Mouse (Mus musculus): Measurements from ENCODE around the gene Sdcbp2. TPM values are rescaled to one million over a fixed set of nuclear protein-coding genes. Genes with fewer than 3 reads are reported as not detected.

The Sdcbp2 gene
- polyA plus RNA-seq, 1 experiment = 2.3 TPM

GRCm38 (mm10) chr2:151533632-151534031, 38.8 kb upstream of the Sdcbp2 start:
- no peaks in the 10 kb centered on the region for H3K36me3 ChIP-seq (ENCODE audit: control insufficient read depth, insufficient read depth, low read length)
- H3K27me3 ChIP-seq (ENCODE audit: control insufficient read depth, insufficient read depth, low read length) = no peaks in the 10 kb centered on the region
- no peak overlapping the region for H3K4me3 ChIP-seq (ENCODE audit: extremely low read depth, insufficient read depth, insufficient read length)
- H3K4me1 ChIP-seq (ENCODE audit: control insufficient read depth, insufficient read depth, insufficient read length) = no peaks in the 10 kb centered on the region; the same call in 1 of the 2 replicates
- H3K27ac ChIP-seq (ENCODE audit: insufficient read depth, low read length) = no peak overlapping the region
- 35% methylated on average over 6 of the region's 6 CpGs for WGBS
- TF ChIP-seq POLR2A (IDR thresholded peaks at IDR 0.05; ENCODE audit: low read depth, low read length) = no peak
- no peak for TF ChIP-seq CTCF (IDR thresholded peaks at IDR 0.05; ENCODE audit: extremely low read depth, insufficient read depth, insufficient read length, insufficient replicate concordance)
- no peak for DNase-seq (ENCODE audit: low read depth in 1 of 2, low spot score in 2 of 2)

- 5% methylated on average over 1 of the region's 1 CpGs for WGBS
- TF ChIP-seq CTCF (IDR thresholded peaks at IDR 0.05; ENCODE audit: extremely low read depth, insufficient read depth, insufficient read length, insufficient replicate concordance) (no peak), POLR2A (IDR thresholded peaks at IDR 0.05; ENCODE audit: low read depth, low read length) (no peak)
- no peaks in the 10 kb centered on the region for H3K27me3 ChIP-seq (ENCODE audit: control insufficient read depth, insufficient read depth, low read length)
- no peak for DNase-seq (ENCODE audit: low read depth in 1 of 2, low spot score in 2 of 2)
- no peaks in the 10 kb centered on the region for H3K36me3 ChIP-seq (ENCODE audit: control insufficient read depth, insufficient read depth, low read length)
- no peak overlapping the region for H3K4me3 ChIP-seq (ENCODE audit: extremely low read depth, insufficient read depth, insufficient read length)
- no peaks in the 10 kb centered on the region; the same call in 1 of the 2 replicates for H3K4me1 ChIP-seq (ENCODE audit: control insufficient read depth, insufficient read depth, insufficient read length)
- peak overlapping the region; percentile 2; the same call in 1 of the 2 replicates for H3K27ac ChIP-seq (ENCODE audit: insufficient read depth, low read length)
These were observed 36.3 kb upstream of the Sdcbp2 start for GRCm38 (mm10) chr2:151535961-151536617.

GRCm38 (mm10) chr2:151536618-151536974, 35.8 kb upstream of the Sdcbp2 start:
- Histone ChIP-seq H3K36me3 (ENCODE audit: control insufficient read depth, insufficient read depth, low read length) (no peaks in the 10 kb centered on the region), H3K4me3 (ENCODE audit: extremely low read depth, insufficient read depth, insufficient read length) (no peak overlapping the region), H3K27ac (ENCODE audit: insufficient read depth, low read length) (0 out of 2 replicates have a peak overlapping the region, but pooled peaks have one; percentile 2), H3K27me3 (ENCODE audit: control insufficient read depth, insufficient read depth, low read length) (no peaks in the 10 kb centered on the region), H3K4me1 (ENCODE audit: control insufficient read depth, insufficient read depth, insufficient read length) (no peaks in the 10 kb centered on the region; the same call in 1 of the 2 replicates)
- WGBS = 22% methylated on average over 5 of the region's 5 CpGs
- peak in 1 of 2 experiments; percentile 12 for DNase-seq (ENCODE audit: low read depth in 1 of 2, low spot score in 2 of 2)
- TF ChIP-seq POLR2A (IDR thresholded peaks at IDR 0.05; ENCODE audit: low read depth, low read length) = no peak

DNA sequence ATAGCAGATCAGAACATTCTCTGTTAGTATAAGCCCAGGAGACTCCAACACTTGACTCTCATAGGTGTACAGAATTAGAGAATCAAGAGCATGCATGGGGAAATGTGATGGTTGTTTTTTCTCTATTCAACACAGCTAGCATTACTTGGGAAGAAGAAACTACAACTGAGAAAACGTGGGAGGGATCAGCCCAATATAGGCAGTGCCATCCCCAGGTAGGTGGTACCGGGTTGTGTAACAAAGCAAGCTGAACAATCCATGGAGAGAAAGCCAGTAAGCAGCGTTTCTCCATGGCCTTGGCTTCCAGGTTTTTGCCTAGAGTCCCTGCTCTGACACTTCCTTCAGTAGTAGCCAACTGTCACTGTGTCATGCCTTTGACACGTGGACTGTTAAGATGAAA, 33.8 kb upstream of the Sdcbp2 start:
- no peaks in the 10 kb centered on the region for H3K27me3 ChIP-seq (ENCODE audit: control insufficient read depth, insufficient read depth, low read length)
- no peaks in the 10 kb centered on the region for H3K36me3 ChIP-seq (ENCODE audit: control insufficient read depth, insufficient read depth, low read length)
- H3K27ac ChIP-seq (ENCODE audit: insufficient read depth, low read length) = no peak overlapping the region
- 74% methylated on average over 4 of the region's 4 CpGs for WGBS
- TF ChIP-seq POLR2A (IDR thresholded peaks at IDR 0.05; ENCODE audit: low read depth, low read length) = no peak
- TF ChIP-seq CTCF (IDR thresholded peaks at IDR 0.05; ENCODE audit: extremely low read depth, insufficient read depth, insufficient read length, insufficient replicate concordance) = no peak
- DNase-seq (ENCODE audit: low read depth in 1 of 2, low spot score in 2 of 2) = no peak
- H3K4me3 ChIP-seq (ENCODE audit: extremely low read depth, insufficient read depth, insufficient read length) = no peak overlapping the region
- peaks cover 6% of the 10 kb centered on the region; the same call in 1 of the 2 replicates for H3K4me1 ChIP-seq (ENCODE audit: control insufficient read depth, insufficient read depth, insufficient read length)

- Histone ChIP-seq H3K4me1 (ENCODE audit: control insufficient read depth, insufficient read depth, insufficient read length) (peaks cover 10% of the 10 kb centered on the region; the same call in 1 of the 2 replicates), H3K4me3 (ENCODE audit: extremely low read depth, insufficient read depth, insufficient read length) (peak within 1 kb of the TSS; percentile 97), H3K27me3 (ENCODE audit: control insufficient read depth, insufficient read depth, low read length) (no peaks in the 10 kb centered on the region), H3K36me3 (ENCODE audit: control insufficient read depth, insufficient read depth, low read length) (peaks cover 3% of the 10 kb centered on the region), H3K27ac (ENCODE audit: insufficient read depth, low read length) (peak within 1 kb of the TSS; percentile 88)
- WGBS = under 1% methylated on average over 85 of the region's 93 CpGs
- DNase-seq (ENCODE audit: low read depth in 1 of 2, low spot score in 2 of 2) = peak; percentile 72 to 95
- no peak for TF ChIP-seq CTCF (IDR thresholded peaks at IDR 0.05; ENCODE audit: extremely low read depth, insufficient read depth, insufficient read length, insufficient replicate concordance)
- TF ChIP-seq POLR2A (IDR thresholded peaks at IDR 0.05; ENCODE audit: low read depth, low read length) = peak; percentile 70; the same call in 1 of the 2 replicates
These were observed 29.9 kb upstream of the Sdcbp2 start, which contains the start of gene Fkbp1a for GRCm38 (mm10) chr2:151542323-151543062. Fkbp1a (plus strand) TSS chr2:151542483.

DNA sequence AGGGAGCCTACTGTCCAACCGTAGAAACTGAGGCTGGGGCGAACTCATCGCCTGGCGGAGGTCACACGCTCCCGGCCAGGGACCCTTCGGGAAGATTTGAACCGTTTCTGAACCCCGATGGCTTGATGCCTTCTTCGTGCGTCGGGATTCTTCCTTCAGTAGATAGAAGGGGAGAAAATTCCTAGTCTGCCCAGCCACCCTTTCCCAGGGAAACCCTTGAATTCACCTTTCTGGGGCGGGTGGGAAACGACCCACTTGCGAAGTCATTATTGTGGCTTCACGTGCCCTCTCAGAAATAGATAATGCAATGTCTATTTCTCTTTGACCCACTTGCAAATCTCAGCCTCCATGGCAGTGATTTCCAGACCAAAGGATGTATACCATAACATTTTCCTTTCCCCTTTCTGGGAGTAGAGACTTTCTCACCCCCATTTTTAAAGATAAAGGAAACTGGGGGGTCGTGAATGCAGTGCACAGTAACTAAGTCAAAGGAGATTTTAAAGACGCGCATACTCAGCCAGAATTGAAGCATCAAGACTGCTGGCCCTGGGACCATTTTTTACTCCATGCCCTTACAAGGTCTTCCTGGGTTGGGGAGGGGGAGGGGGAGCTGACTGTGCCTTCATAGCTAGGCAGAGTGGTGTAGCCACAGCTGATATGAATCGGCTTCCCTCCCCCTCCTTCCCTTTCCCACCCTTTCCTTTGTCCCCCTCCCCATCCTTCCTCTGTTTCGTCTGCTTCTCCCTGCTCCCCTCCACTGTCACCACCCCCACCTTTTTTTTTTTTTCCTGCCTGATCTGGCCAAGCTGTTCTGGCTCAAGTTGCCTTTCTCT, 29.1 kb upstream of the Sdcbp2 start:
- no peaks in the 10 kb centered on the region for H3K27me3 ChIP-seq (ENCODE audit: control insufficient read depth, insufficient read depth, low read length)
- H3K4me3 ChIP-seq (ENCODE audit: extremely low read depth, insufficient read depth, insufficient read length) = peak overlapping the region; percentile 97
- peak overlapping the region; percentile 77 for H3K27ac ChIP-seq (ENCODE audit: insufficient read depth, low read length)
- TF ChIP-seq POLR2A (IDR thresholded peaks at IDR 0.05; ENCODE audit: low read depth, low read length) (no peak), CTCF (IDR thresholded peaks at IDR 0.05; ENCODE audit: extremely low read depth, insufficient read depth, insufficient read length, insufficient replicate concordance) (no peak)
- WGBS = 2% methylated on average over 21 of the region's 21 CpGs
- peaks cover 3% of the 10 kb centered on the region for H3K36me3 ChIP-seq (ENCODE audit: control insufficient read depth, insufficient read depth, low read length)
- DNase-seq (ENCODE audit: low read depth in 1 of 2, low spot score in 2 of 2) = peak in 1 of 2 experiments; percentile 13
- peaks cover 10% of the 10 kb centered on the region; the same call in 1 of the 2 replicates for H3K4me1 ChIP-seq (ENCODE audit: control insufficient read depth, insufficient read depth, insufficient read length)

Data from spleen, adult 2 months (tissue).